Mouse (Mus musculus): ENCODE data around the gene Rasgrf2. TPM values are rescaled to one million over a fixed set of nuclear protein-coding genes. Genes with fewer than 3 reads are reported as not detected.

Gene Rasgrf2
- total RNA-seq, 2 experiments from 2014 or later = 1.6 to 1.9 TPM

Other genes with a start within 250 kb of the Rasgrf2 start
- not detected for gene Gm20379, start 174.3 kb upstream of the Rasgrf2 start, total RNA-seq (2021)
- 1 to 10 TPM; 1.1 to 1.2 TPM for gene Dhfr, start 223.1 kb upstream of the Rasgrf2 start, total RNA-seq (2021)
- gene Msh3, start 223.3 kb upstream of the Rasgrf2 start, total RNA-seq (2021) = 10 to 100 TPM; 10.5 to 11.9 TPM